Mouse (Mus musculus) adrenal gland (tissue): Measurements from ENCODE around the gene Gm17662.

Experiments
- intact Hi-C: fragments of 180-260 bp; cut with DNase I; formaldehyde crosslinking; loops from one replicate; pipeline ENCODE4 v1.15.1; 2025

Gm17662 gene

DNA sequence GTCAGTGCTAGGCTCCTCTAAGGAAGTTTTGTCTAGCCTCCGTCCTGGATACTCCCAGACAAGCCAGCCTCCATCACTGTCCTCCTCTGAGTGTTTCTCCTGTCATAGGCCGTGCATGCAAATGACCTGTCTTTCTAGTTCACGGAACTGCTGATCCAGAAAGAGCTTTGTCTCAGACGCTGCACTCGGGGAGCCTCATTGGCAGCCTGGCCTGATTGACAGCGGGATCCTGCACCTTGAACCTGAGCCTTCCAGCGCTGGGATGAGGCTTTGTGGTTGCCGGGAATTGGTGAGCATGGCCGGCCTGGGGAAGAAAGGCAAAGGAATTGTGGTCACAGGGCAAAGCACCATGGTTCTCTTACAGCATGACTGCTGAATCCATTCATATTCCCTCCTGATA is 30.4 kb downstream of the Gm17662 start:
- intact Hi-C loops: no loop called here

- intact Hi-C loops: no loop called here
Observed at GRCm38 (mm10) chr4:104888499-104889262, 31.6 kb downstream of the Gm17662 start.

- intact Hi-C loops: loop anchor here (5.0 kb wide), 1 partner anchor 379 kb away; no protein-coding TSS in a partner anchor
Observed at GRCm38 (mm10) chr4:104891708-104892107, 34.6 kb downstream of the Gm17662 start.

GRCm38 (mm10) chr4:104893588-104893987 is 36.5 kb downstream of the Gm17662 start:
- intact Hi-C loops: loop anchor here (5.0 kb wide), 1 partner anchor 381 kb away; no protein-coding TSS in a partner anchor

GRCm38 (mm10) chr4:104894004-104894734 is 37.0 kb downstream of the Gm17662 start:
- intact Hi-C loops: loop anchor here (2.0 to 5.0 kb wide), 3 partner anchors 169 to 382 kb away; no protein-coding TSS in a partner anchor

- intact Hi-C loops: no loop called here
Observed at GRCm38 (mm10) chr4:104902836-104903235, 45.7 kb downstream of the Gm17662 start.

DNA sequence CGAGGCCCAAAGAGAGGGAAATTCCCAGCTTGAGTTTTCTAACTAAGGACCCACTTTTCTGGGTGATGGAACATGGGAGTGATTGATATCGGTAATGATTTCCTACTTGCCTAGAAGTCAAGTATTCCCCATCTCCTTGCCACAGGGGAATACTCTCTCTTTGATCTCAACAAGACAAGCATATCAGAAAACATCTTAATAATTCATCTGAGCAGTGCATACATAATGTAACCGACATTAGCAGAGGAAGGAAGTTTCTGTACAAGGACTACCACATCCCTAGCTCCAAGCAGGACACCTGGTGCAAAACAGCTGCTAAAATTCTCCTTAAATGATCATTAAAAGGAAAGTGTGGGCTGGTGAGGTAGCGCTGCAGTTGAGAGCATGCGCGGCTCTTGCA is 47.9 kb downstream of the Gm17662 start:
- intact Hi-C loops: no loop called here
